Mouse (Mus musculus) midbrain, embryonic 16.5 days (tissue): ENCODE data around the gene Gstt1. TPM values are rescaled to one million over a fixed set of nuclear protein-coding genes. Genes with fewer than 3 reads are reported as not detected.
"Not testable (repeated sequence)": the region's sequence is repeated elsewhere in the genome, so short reads cannot be mapped to it uniquely, and the experiment has no call there.

ENCODE experiments used
- ATAC-seq: fragments of 200-750 bp; cut with Nextera tagmentation; 2 replicates; pipeline ENCODE4 v1.8.0; 2017; ENCODE audit warnings: moderate TSS enrichment
- H3K27ac ChIP-seq: fragments of 300-500 bp; sonication (generic); 2 replicates; pipeline ENCODE4 v1.5.1; 2014; ENCODE audit warnings: mild to moderate bottlenecking, low read length, mixed read lengths
- H3K27me3 ChIP-seq: fragments of 300-500 bp; sonication (generic); 2 replicates; pipeline ENCODE4 v1.6.1; 2014; ENCODE audit warnings: low read depth, low read length, mixed read lengths; ENCODE audit not compliant: control insufficient read depth, insufficient read depth
- H3K36me3 ChIP-seq: fragments of 300-500 bp; sonication (generic); 2 replicates; pipeline ENCODE4 v1.6.1; 2014; ENCODE audit warnings: mild to moderate bottlenecking, low read length, moderate library complexity, mixed read lengths; ENCODE audit not compliant: control insufficient read depth, insufficient read depth
- H3K4me1 ChIP-seq: fragments of 300-500 bp; sonication (generic); 2 replicates; pipeline ENCODE4 v1.6.1; 2014; ENCODE audit warnings: mild to moderate bottlenecking, low read length, mixed read lengths; ENCODE audit not compliant: control insufficient read depth, insufficient read depth
- H3K4me2 ChIP-seq: fragments of 300-500 bp; sonication (generic); 2 replicates; pipeline ENCODE4 v1.6.1; 2014; ENCODE audit warnings: mild to moderate bottlenecking, low read length, mixed read lengths
- H3K4me3 ChIP-seq: fragments of 300-500 bp; sonication (generic); 2 replicates; pipeline ENCODE4 v1.5.1; 2014; ENCODE audit warnings: low read depth, mild to moderate bottlenecking, low read length, moderate library complexity, mixed read lengths
- H3K9ac ChIP-seq: fragments of 300-500 bp; sonication (generic); 2 replicates; pipeline ENCODE4 v1.6.1; 2014; ENCODE audit warnings: low read depth, low read length, mixed read lengths
- H3K9me3 ChIP-seq: fragments of 300-500 bp; sonication (generic); replicated peaks from 2 replicates; pipeline ENCODE4 v1.6.1; 2014; ENCODE audit warnings: mild to moderate bottlenecking, low read length, mixed read lengths; ENCODE audit not compliant: control insufficient read depth, poor library complexity, severe bottlenecking
- WGBS: fragments of 180-500 bp; shearing (Covaris S2); extraction: QIAGEN DNeasy Blood & Tissue Kit; methylation state at CpG from one replicate; pipeline ENCODE4 v1.1.7; 2014; 5-methylcytosine and 5-hydroxymethylcytosine counted together
- polyA plus RNA-seq: library from polyadenylated mRNA; unstranded; fragments of >200 nt; fragmentation: Nextera tagmentation; extraction: Ambion mirVana; gene quantifications from 2 replicates; pipeline ENCODE4 v1.2.1, GENCODE M21; 2015

Gene Gstt1
- polyA plus RNA-seq, 1 experiment from 2014 or later: 20.3 TPM

DNA sequence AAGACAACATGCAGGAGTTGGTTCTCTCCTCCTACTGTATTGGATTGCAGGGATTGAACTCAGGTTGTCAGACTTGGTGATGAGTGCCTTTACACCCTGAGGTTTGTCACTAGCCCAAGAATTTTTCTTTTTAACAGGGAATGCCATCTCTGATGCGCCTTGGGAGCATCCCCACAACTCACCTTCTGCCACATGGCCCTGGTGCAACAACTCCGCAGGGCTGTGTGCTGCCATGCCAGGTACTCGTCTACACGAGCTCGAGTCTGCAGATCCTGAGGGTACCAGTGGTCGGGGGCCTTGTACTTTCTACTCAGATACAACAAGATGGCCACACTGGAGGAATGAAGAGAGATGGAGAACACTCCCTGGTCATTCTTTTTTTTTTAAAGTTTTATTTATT, 21.8 kb downstream of the Gstt1 start:
- Histone ChIP-seq H3K27me3 (peaks cover 32% of the 10 kb centered on the region), H3K9ac (no peak overlapping the region), H3K4me1 (peaks cover 10% of the 10 kb centered on the region), H3K9me3 (0 out of 2 replicates have a peak, but pooled peaks cover 2% of the 10 kb centered on the region), H3K4me2 (no peak overlapping the region), H3K27ac (no peak overlapping the region), H3K36me3 (no peaks in the 10 kb centered on the region), H3K4me3 (no peak overlapping the region)
- ATAC-seq: no peak
- 88% methylated on average over 6 of the region's 6 CpGs for WGBS

GRCm38 (mm10) chr10:75774587-75774986, 23.8 kb downstream of the Gstt1 start:
- Histone ChIP-seq H3K4me1 (peaks cover 5% of the 10 kb centered on the region), H3K4me2 (no peak overlapping the region), H3K27ac (no peak overlapping the region), H3K36me3 (no peaks in the 10 kb centered on the region), H3K9ac (no peak overlapping the region), H3K27me3 (peaks cover 17% of the 10 kb centered on the region), H3K4me3 (no peak overlapping the region), H3K9me3 (0 out of 2 replicates have a peak, but pooled peaks cover 2% of the 10 kb centered on the region)
- WGBS: 95% methylated on average over 9 of the region's 9 CpGs
- ATAC-seq: no peak

DNA sequence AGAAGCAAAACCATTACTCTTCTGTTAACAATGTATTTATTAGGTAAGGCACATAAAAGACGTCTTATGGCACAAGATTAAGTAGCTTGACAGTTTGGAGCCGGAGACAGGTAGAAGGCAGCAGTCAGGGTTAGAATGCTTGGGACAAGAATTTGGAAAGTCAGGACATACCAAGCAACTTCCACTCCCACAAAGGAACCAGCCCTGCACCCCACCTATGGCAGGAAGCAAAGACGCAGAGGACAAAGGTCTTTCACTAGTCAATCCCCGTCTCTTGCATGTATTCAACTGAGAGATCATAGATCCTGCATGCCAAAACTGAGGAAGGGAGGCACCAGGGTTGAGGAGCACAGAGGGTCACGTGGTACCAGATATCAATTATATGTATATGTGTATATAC, 24.3 kb downstream of the Gstt1 start:
- no peak overlapping the region for H3K4me3 ChIP-seq
- 0 out of 2 replicates have a peak, but pooled peaks cover 2% of the 10 kb centered on the region for H3K9me3 ChIP-seq
- H3K27me3 ChIP-seq: peaks cover 12% of the 10 kb centered on the region
- H3K36me3 ChIP-seq: no peaks in the 10 kb centered on the region
- no peak overlapping the region for H3K9ac ChIP-seq
- H3K27ac ChIP-seq: no peak overlapping the region
- H3K4me1 ChIP-seq: peaks cover 5% of the 10 kb centered on the region
- 93% methylated on average over 5 of the region's 5 CpGs for WGBS
- H3K4me2 ChIP-seq: no peak overlapping the region
- no peak for ATAC-seq

DNA sequence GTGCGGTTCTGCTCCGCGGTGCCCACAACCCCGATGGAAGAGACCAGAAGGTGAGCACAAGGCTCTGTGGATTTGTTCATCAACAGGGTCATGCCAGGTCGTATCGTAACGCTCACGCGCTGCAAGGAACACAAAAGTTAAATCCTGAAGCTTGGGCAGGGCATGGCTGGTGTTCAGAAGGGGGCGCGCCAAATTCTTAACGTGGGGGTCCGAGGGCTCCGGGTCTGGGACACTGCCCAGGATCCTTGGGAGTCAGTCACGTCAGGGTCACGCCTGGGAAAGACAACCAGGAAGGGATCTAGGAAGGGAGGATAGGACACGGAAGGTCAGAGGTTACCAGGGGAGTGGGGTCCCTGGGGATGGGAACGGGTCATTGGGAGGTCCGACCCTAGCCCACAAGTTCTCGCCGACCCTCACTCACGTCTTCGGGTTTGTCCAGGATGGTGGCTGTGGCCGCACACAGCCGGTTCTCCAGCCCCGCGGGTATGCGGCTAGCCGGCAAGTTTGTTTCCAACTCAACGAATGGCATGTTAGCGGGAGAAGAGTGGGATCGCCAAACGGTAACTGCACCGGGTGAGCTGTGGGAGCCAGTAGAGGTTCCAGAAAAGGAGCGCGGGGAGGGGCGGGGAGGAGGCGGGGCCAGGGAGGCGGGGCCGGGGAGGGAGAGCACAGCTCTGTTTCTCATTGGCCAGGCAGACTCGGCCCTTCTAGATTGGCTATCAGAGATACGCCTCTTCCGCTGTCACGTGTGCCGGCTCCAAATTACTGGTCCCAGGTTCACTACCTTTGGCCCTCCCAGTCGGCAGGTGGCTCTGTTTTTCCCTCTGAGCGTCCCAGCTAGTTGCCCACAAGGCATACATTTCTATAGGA, 25.4 kb downstream of the Gstt1 start, which contains the start of gene Ddt:
Gene Ddt, minus strand, starts transcription at position 620 of the 870 bp plus-strand sequence.
- Histone ChIP-seq H3K9ac (peak within 1 kb of the TSS; percentile 65), H3K9me3 (no peaks in the 10 kb centered on the region), H3K4me1 (peaks cover 5% of the 10 kb centered on the region), H3K27me3 (peaks cover 11% of the 10 kb centered on the region; the same call in 1 of the 2 replicates), H3K36me3 (no peaks in the 10 kb centered on the region), H3K4me2 (peak within 1 kb of the TSS; percentile 85), H3K27ac (no peak within 1 kb of the TSS), H3K4me3 (peak within 1 kb of the TSS; percentile 57)
- peak; percentile 97 for ATAC-seq
- under 1% methylated on average over 46 of the region's 47 CpGs for WGBS

GRCm38 (mm10) chr10:75767756-75768155, 30.6 kb downstream of the Gstt1 start:
- not testable (repeated sequence) for H3K9me3 ChIP-seq, H3K27me3 ChIP-seq, ATAC-seq, H3K9ac ChIP-seq, H3K4me2 ChIP-seq, H3K27ac ChIP-seq, H3K36me3 ChIP-seq, H3K4me3 ChIP-seq
- 24% methylated on average over 5 of the region's 5 CpGs for WGBS
- H3K4me1 ChIP-seq: peaks cover 15% of the 10 kb centered on the region

- Histone ChIP-seq H3K4me1 (peaks cover 16% of the 10 kb centered on the region), H3K27me3 (no peaks in the 10 kb centered on the region), H3K4me2 (no peak overlapping the region), H3K27ac (no peak overlapping the region), H3K9me3 (no peaks in the 10 kb centered on the region), H3K4me3 (no peak overlapping the region), H3K9ac (no peak overlapping the region), H3K36me3 (no peaks in the 10 kb centered on the region)
- no peak for ATAC-seq
- 87% methylated on average over 6 of the region's 6 CpGs for WGBS
These were observed 31.5 kb downstream of the Gstt1 start for GRCm38 (mm10) chr10:75766856-75767255.

- Histone ChIP-seq H3K4me3 (peak overlapping the region; percentile 73), H3K4me1 (peaks cover 22% of the 10 kb centered on the region), H3K9ac (peak overlapping the region; percentile 58), H3K36me3 (no peaks in the 10 kb centered on the region; the same call in 1 of the 2 replicates), H3K4me2 (peak overlapping the region; percentile 66), H3K27ac (peak overlapping the region; percentile 33), H3K9me3 (no peaks in the 10 kb centered on the region), H3K27me3 (no peaks in the 10 kb centered on the region)
- 1% methylated on average over 27 of the region's 27 CpGs for WGBS
- ATAC-seq: peak; percentile 59
These were observed 33.6 kb downstream of the Gstt1 start for GRCm38 (mm10) chr10:75764519-75765473.

DNA sequence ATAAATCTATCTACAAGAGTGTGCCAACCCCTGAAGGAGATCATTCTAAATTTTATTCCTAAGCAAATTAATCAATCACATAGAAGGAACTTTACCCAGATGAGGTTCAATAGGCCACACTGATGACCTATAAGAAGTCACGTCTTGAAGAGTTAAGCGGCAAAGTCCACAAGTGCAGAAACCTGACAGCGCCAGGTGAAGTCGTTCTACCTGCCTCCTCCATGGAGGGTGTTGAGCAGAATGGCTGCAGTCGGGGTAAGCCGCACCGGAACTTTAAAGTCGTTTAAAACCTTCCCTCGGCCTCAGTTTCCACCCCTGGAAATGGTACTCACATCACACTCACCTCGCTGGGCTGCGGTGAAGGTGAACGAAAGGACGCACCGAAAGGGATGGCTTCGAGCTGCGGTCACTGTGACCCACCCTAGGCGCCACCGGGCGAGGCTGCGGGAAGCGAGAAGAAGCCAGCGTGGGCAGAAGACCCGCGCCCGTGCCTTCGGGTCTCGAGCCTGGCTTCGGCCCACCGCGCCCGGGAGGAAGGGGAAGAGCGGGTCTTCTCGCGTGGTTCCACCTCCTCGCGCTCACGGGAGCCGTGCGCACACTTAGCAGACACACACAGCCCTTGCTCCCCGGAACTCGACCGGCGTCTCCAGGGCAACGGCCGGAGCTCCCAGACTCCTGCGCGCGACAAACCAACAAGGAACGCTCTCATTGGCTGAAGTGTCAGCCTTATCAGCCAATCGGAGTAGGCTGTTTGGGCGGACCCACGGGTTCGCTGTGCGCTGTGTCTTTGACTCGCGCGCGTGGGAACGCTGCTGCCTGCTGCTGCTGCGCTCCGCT, 34.5 kb downstream of the Gstt1 start, which contains the start of gene Cabin1:
Gene Cabin1, minus strand, starts transcription at position 660 of the 837 bp plus-strand sequence.
- H3K27me3 ChIP-seq: no peaks in the 10 kb centered on the region
- peak within 1 kb of the TSS; percentile 82 for H3K4me2 ChIP-seq
- ATAC-seq: peak; percentile 99
- peaks cover 22% of the 10 kb centered on the region for H3K4me1 ChIP-seq
- H3K4me3 ChIP-seq: peak within 1 kb of the TSS; percentile 73
- H3K27ac ChIP-seq: peak within 1 kb of the TSS; percentile 84
- WGBS: under 1% methylated on average over 48 of the region's 61 CpGs
- no peaks in the 10 kb centered on the region for H3K9me3 ChIP-seq
- peak within 1 kb of the TSS; percentile 78 for H3K9ac ChIP-seq
- H3K36me3 ChIP-seq: no peaks in the 10 kb centered on the region; the same call in 1 of the 2 replicates
